Mouse (Mus musculus) midbrain, embryonic 16.5 days (tissue): ENCODE results near the gene Olfr832. TPM values are rescaled to one million over a fixed set of nuclear protein-coding genes. Genes with fewer than 3 reads are reported as not detected.
"Not testable (repeated sequence)": the region's sequence is repeated elsewhere in the genome, so short reads cannot be mapped to it uniquely, and the experiment has no call there.

ENCODE experiments used
- ATAC-seq: fragments of 200-750 bp; cut with Nextera tagmentation; 2 replicates; pipeline ENCODE4 v1.8.0; 2017; ENCODE audit warnings: moderate TSS enrichment
- H3K27ac ChIP-seq: fragments of 300-500 bp; sonication (generic); 2 replicates; pipeline ENCODE4 v1.5.1; 2014; ENCODE audit warnings: mild to moderate bottlenecking, low read length, mixed read lengths
- H3K27me3 ChIP-seq: fragments of 300-500 bp; sonication (generic); 2 replicates; pipeline ENCODE4 v1.6.1; 2014; ENCODE audit warnings: low read depth, low read length, mixed read lengths; ENCODE audit not compliant: control insufficient read depth, insufficient read depth
- H3K36me3 ChIP-seq: fragments of 300-500 bp; sonication (generic); 2 replicates; pipeline ENCODE4 v1.6.1; 2014; ENCODE audit warnings: mild to moderate bottlenecking, low read length, moderate library complexity, mixed read lengths; ENCODE audit not compliant: control insufficient read depth, insufficient read depth
- H3K4me1 ChIP-seq: fragments of 300-500 bp; sonication (generic); 2 replicates; pipeline ENCODE4 v1.6.1; 2014; ENCODE audit warnings: mild to moderate bottlenecking, low read length, mixed read lengths; ENCODE audit not compliant: control insufficient read depth, insufficient read depth
- H3K4me2 ChIP-seq: fragments of 300-500 bp; sonication (generic); 2 replicates; pipeline ENCODE4 v1.6.1; 2014; ENCODE audit warnings: mild to moderate bottlenecking, low read length, mixed read lengths
- H3K4me3 ChIP-seq: fragments of 300-500 bp; sonication (generic); 2 replicates; pipeline ENCODE4 v1.5.1; 2014; ENCODE audit warnings: low read depth, mild to moderate bottlenecking, low read length, moderate library complexity, mixed read lengths
- H3K9ac ChIP-seq: fragments of 300-500 bp; sonication (generic); 2 replicates; pipeline ENCODE4 v1.6.1; 2014; ENCODE audit warnings: low read depth, low read length, mixed read lengths
- H3K9me3 ChIP-seq: fragments of 300-500 bp; sonication (generic); replicated peaks from 2 replicates; pipeline ENCODE4 v1.6.1; 2014; ENCODE audit warnings: mild to moderate bottlenecking, low read length, mixed read lengths; ENCODE audit not compliant: control insufficient read depth, poor library complexity, severe bottlenecking
- WGBS: fragments of 180-500 bp; shearing (Covaris S2); extraction: QIAGEN DNeasy Blood & Tissue Kit; methylation state at CpG from one replicate; pipeline ENCODE4 v1.1.7; 2014; 5-methylcytosine and 5-hydroxymethylcytosine counted together
- polyA plus RNA-seq: library from polyadenylated mRNA; unstranded; fragments of >200 nt; fragmentation: Nextera tagmentation; extraction: Ambion mirVana; gene quantifications from 2 replicates; pipeline ENCODE4 v1.2.1, GENCODE M21; 2015

The Olfr832 gene
- polyA plus RNA-seq = not detected in 2 replicates

DNA sequence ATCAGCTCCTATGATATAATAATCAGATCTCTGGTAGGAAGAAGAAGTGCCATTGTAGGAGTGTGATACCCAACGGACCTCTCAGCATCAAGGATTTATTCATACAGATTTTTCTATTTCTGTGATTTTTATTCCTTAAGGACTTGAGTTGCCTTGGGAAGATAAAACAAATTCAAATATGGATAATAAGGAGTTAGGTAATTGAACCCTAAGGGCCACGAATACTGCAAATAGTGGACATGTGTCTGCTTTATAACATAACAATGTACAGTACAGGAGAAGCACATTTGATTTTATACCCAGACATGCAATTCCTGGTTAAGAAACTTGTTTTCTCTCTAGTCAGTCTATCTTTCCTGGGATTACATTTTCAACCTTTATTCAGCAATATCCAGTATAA is at the start of gene Olfr832:
Olfr832 (plus strand) TSS at position 301 of the 400 bp plus-strand sequence.
- H3K9me3 ChIP-seq, H3K4me3 ChIP-seq, H3K36me3 ChIP-seq, ATAC-seq, H3K27me3 ChIP-seq, H3K4me2 ChIP-seq, H3K9ac ChIP-seq, H3K4me1 ChIP-seq, H3K27ac ChIP-seq: not testable (repeated sequence)
- WGBS = 86% methylated on average over 2 of the region's 2 CpGs

DNA sequence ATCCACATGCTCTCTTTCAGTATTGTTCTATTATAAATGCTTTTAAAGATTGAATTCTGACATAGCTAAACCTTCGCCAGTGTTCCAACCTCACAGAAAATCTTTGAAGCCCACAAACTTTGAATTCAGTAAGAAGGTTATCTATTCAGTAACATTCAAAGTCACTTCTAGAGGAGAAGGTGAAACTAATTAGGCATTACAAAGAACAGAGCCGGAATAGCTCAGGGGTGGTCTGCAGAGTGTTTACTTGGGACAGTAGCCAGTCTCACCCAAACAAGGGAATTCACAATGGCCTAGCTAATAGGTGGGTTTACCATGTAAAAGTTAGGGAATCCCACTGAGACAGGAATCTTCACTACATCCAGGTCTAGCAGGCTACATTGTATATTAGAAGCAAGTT is 29.2 kb upstream of the Olfr832 start:
- WGBS = 66% methylated on average over 2 of the region's 2 CpGs
- not testable (repeated sequence) for ATAC-seq, H3K4me1 ChIP-seq, H3K4me3 ChIP-seq, H3K4me2 ChIP-seq, H3K9ac ChIP-seq, H3K27ac ChIP-seq, H3K9me3 ChIP-seq, H3K36me3 ChIP-seq, H3K27me3 ChIP-seq

DNA sequence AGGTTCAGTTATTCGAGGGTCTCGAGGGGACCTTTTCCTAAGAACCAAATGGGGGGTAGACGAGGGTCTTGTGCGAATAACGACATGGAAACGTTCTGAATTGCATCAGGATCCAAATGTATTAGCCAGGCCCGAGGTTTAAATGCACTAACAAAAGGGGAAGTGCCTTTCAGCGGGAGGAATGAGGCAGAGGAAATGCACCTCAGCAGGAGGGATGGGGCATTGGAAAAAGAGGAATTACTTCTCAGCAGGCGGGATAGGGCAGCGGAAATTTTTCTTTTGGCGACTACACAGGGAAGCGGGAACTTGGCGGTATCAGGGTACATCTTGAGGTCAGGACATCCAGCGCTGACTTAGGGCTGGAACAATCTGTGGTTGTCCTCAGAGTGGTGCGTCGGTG is 9.0 kb upstream of the Olfr832 start:
- WGBS = 86% methylated on average over 13 of the region's 16 CpGs
- not testable (repeated sequence) for H3K9me3 ChIP-seq, H3K4me1 ChIP-seq, ATAC-seq, H3K9ac ChIP-seq, H3K27me3 ChIP-seq, H3K4me2 ChIP-seq, H3K4me3 ChIP-seq, H3K27ac ChIP-seq, H3K36me3 ChIP-seq

DNA sequence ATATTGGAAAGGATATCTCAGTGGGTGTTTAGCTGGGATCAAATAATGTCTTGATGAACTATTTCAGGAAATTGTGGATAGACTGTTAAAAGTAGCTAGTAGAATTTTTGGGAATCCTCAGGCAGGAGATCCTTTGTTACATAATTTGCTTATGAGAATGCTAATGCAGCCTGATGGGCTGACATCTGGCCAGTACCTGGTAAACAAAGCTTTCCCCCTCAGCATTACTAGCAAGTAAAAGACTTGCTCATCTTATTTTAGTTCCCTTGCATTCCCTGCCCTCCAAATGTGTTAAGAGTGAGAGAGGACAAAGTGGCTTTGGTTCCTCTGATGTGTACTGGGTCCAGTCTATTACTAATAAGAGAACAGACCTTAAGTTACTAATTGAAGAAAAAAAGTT is 25.1 kb downstream of the Olfr832 start:
- no peak overlapping the region for H3K4me3 ChIP-seq
- no peaks in the 10 kb centered on the region for H3K4me1 ChIP-seq
- peaks cover 5% of the 10 kb centered on the region; the same call in 1 of the 2 replicates for H3K9me3 ChIP-seq
- H3K27ac ChIP-seq = no peak overlapping the region
- ATAC-seq = no peak
- no peaks in the 10 kb centered on the region for H3K36me3 ChIP-seq
- no peak overlapping the region for H3K4me2 ChIP-seq
- H3K9ac ChIP-seq = no peak overlapping the region
- no peaks in the 10 kb centered on the region for H3K27me3 ChIP-seq

DNA sequence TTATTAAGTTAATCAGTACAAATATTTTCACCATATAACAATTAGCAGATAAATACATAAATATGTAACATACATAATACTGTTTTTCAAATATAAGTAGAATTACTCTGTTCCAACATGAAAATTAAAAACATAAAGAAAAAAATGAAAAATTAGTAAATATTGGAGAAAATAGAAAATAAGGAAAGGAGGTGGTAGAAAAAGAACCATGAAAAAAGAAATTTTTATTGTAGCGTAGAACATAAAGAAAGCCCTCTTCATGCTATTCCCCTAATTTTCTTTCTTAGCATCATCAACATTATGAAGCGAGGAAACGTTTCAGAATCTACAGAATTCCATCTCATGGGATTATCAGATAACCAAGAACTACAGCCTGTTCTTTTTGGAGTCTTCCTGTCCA is 50.8 kb downstream of the Olfr832 start, which contains the start of gene Olfr834:
Olfr834 (plus strand) TSS at position 301 of the 400 bp plus-strand sequence.
- no peaks in the 10 kb centered on the region for H3K27me3 ChIP-seq
- no peak within 1 kb of the TSS for H3K4me3 ChIP-seq
- 85% methylated on average over 3 of the region's 3 CpGs for WGBS
- ATAC-seq = no peak
- H3K9me3 ChIP-seq = peaks cover 3% of the 10 kb centered on the region; the same call in 1 of the 2 replicates
- no peak within 1 kb of the TSS for H3K4me2 ChIP-seq
- no peak within 1 kb of the TSS for H3K9ac ChIP-seq
- H3K4me1 ChIP-seq = no peaks in the 10 kb centered on the region
- no peaks in the 10 kb centered on the region for H3K36me3 ChIP-seq
- H3K27ac ChIP-seq = no peak within 1 kb of the TSS

Other genes starting within 250 kb of the Olfr832 start
- not detected in 2 replicates for gene Olfr24, start 173.1 kb upstream of the Olfr832 start, polyA plus RNA-seq
- gene Olfr828, start 117.6 kb upstream of the Olfr832 start, polyA plus RNA-seq = not detected in 2 replicates
- not detected in 2 replicates for gene Olfr829, start 82.2 kb upstream of the Olfr832 start, polyA plus RNA-seq
- not detected in 2 replicates for gene Olfr830, start 62.4 kb upstream of the Olfr832 start, polyA plus RNA-seq
- not detected in 2 replicates for gene Olfr834, start 50.9 kb downstream of the Olfr832 start, polyA plus RNA-seq
- not detected in 2 replicates for gene Olfr835, start 95.6 kb downstream of the Olfr832 start, polyA plus RNA-seq
- gene Olfr836, start 183.3 kb downstream of the Olfr832 start, polyA plus RNA-seq = not detected in 2 replicates
- not detected in 2 replicates for gene Olfr837, start 199.2 kb downstream of the Olfr832 start, polyA plus RNA-seq
- gene Olfr839-ps1, start 240.2 kb downstream of the Olfr832 start, polyA plus RNA-seq = not detected in 2 replicates